Mouse (Mus musculus): ENCODE measurements around the gene Adsl. TPM values are rescaled to one million over a fixed set of nuclear protein-coding genes. Genes with fewer than 3 reads are reported as not detected.

The Adsl gene
- polyA plus RNA-seq, 1 experiment from 2014 or later: 101 TPM

DNA sequence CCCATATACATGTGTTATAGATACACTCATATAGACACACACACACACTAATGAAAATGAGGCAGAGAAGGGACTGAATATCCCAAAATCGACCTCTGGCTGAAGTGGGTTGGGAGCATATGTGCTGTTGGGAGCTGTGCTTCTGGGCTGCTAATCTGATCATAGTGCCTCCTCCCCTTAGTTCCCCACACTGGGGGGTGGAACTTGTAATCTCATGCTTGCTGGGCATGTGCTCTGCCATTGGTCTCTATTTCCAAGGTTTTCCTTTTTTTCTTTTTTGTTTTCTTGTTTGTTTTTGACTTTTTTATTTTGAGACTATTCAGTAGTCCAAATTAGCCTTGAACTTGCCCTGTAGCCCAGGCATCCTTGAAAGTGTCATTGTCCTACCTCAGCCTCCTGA is 40.0 kb downstream of the Adsl start:
- no peak for ATAC-seq
- Histone ChIP-seq H3K4me3 (replicated peaks) (no peak overlapping the region), H3K9ac (replicated peaks) (no peak overlapping the region), H3K9me3 (no peaks in the 10 kb centered on the region), H3K36me3 (no peaks in the 10 kb centered on the region), H3K4me2 (replicated peaks) (no peak overlapping the region), H3K27me3 (no peaks in the 10 kb centered on the region), H3K4me1 (replicated peaks) (no peaks in the 10 kb centered on the region), H3K27ac (no peak overlapping the region)
- WGBS: 38% methylated on average over 1 of the region's 1 CpGs

DNA sequence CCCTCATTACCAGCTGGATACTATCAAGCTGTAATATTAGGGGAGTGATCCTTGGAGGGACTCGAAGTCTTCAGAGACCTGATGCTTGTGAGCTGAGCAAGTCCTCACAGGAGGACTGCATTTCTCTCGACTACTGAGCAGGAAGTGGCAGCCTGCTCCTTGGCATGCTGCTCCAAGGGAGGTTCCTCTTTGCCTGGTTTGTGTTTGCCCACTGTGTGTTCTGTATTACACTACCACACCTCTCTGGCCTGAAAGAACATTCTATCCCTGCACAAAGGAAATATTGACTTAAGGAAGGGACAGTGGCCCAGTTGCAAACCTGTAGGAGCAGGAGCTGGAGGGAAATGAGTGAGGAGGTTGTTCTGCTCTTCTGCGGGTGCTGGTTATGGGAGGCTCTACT is 41.4 kb downstream of the Adsl start:
- Histone ChIP-seq H3K4me2 (replicated peaks) (no peak overlapping the region), H3K36me3 (no peaks in the 10 kb centered on the region), H3K9me3 (no peaks in the 10 kb centered on the region), H3K27me3 (no peaks in the 10 kb centered on the region), H3K27ac (no peak overlapping the region), H3K4me1 (replicated peaks) (no peaks in the 10 kb centered on the region), H3K4me3 (replicated peaks) (no peak overlapping the region), H3K9ac (replicated peaks) (no peak overlapping the region)
- ATAC-seq: no peak
- WGBS: 80% methylated on average over 3 of the region's 3 CpGs

DNA sequence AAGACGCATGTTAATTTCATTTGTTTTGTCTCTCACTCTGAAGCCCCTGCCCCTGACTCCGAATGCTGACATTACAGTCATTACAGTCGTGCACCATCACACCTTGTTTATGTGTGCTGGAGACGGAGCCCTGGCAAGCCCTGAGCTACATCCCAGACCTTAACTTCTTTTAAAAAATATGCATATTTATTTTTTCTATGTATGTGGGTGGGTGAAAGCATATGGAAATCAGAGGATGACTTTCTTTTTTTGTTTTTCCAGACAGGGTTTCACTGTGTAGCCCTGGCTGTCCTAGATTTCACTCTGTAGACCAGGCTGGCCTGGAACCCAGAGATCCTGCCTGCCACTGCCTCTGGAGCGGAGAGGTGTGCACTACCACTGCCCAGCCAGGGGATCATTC is 46.7 kb downstream of the Adsl start:
- no peak for ATAC-seq
- no peak overlapping the region for H3K4me3 ChIP-seq (replicated peaks)
- no peak overlapping the region for H3K27ac ChIP-seq
- no peaks in the 10 kb centered on the region for H3K4me1 ChIP-seq (replicated peaks)
- H3K9ac ChIP-seq (replicated peaks): no peak overlapping the region
- H3K4me2 ChIP-seq (replicated peaks): no peak overlapping the region
- no peaks in the 10 kb centered on the region for H3K27me3 ChIP-seq
- H3K36me3 ChIP-seq: no peaks in the 10 kb centered on the region
- 88% methylated on average over 5 of the region's 5 CpGs for WGBS
- H3K9me3 ChIP-seq: no peaks in the 10 kb centered on the region

DNA sequence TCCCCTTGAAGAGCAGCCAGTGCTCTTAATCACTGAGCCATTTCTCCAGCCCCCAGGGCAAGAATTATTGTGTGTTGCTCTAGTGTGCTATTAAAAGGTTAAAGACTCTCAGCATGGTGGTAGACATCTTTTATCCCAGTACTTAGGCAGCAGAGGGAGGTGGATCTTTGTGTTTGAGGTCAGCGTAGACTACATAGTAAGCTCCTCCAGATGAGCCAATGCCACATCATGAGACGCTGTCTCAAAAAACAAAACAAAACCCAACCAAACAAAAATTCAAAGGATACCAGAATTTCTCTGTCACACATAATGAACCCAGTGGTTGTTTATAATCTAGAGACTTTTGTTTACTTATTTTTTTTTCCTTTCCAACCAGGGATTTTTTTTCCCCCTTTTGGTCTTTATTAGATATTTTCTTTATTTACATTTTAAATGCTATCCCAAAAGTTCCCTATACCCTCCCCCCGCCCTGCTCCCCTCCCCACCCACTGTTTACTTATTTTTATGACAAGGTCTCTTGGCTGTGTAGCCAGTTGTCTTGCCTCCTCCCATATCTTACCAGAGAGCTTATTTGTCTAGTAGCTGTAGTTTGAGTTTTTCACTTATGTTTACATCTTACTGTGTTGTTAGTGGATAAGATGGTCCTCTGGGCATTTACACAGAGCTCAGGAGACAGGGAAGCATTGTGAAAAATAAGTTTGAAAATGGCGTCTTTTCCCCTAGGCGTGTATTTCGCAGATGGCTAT is 48.0 kb downstream of the Adsl start:
- no peak overlapping the region for H3K4me3 ChIP-seq (replicated peaks)
- whole genome bisulfite sequencing: 80% methylated on average over 6 of the region's 6 CpGs
- H3K4me1 ChIP-seq (replicated peaks): no peaks in the 10 kb centered on the region
- H3K4me2 ChIP-seq (replicated peaks): no peak overlapping the region
- H3K36me3 ChIP-seq: no peaks in the 10 kb centered on the region
- no peak overlapping the region for H3K9ac ChIP-seq (replicated peaks)
- H3K9me3 ChIP-seq: no peaks in the 10 kb centered on the region
- no peak overlapping the region for H3K27ac ChIP-seq
- H3K27me3 ChIP-seq: no peaks in the 10 kb centered on the region
- no peak for ATAC-seq

DNA sequence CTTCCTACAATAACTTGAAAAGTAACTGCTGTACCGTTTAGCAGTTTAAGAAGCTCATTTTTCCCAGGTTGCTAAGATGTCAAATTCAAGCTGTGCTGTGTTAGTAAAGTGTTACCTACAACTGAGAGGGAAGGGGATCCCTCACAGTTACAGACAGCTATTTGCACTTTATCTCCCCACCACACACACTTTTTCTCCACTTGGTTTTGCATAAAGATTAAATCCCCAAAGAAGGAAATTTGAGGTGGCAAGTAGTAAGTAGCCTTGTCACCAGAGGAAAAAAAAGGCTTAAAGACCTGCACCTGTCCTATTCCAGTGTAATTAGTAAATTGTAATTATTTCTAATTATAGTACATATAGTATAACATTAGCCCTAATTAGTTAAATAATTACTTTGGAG is 48.8 kb downstream of the Adsl start:
- no peak overlapping the region for H3K27ac ChIP-seq
- H3K36me3 ChIP-seq: no peaks in the 10 kb centered on the region
- H3K9ac ChIP-seq (replicated peaks): no peak overlapping the region
- no peak overlapping the region for H3K4me2 ChIP-seq (replicated peaks)
- H3K4me3 ChIP-seq (replicated peaks): no peak overlapping the region
- no peaks in the 10 kb centered on the region for H3K4me1 ChIP-seq (replicated peaks)
- no peaks in the 10 kb centered on the region for H3K9me3 ChIP-seq
- H3K27me3 ChIP-seq: no peaks in the 10 kb centered on the region
- WGBS: 71% methylated on average over 1 of the region's 1 CpGs
- no peak for ATAC-seq

DNA sequence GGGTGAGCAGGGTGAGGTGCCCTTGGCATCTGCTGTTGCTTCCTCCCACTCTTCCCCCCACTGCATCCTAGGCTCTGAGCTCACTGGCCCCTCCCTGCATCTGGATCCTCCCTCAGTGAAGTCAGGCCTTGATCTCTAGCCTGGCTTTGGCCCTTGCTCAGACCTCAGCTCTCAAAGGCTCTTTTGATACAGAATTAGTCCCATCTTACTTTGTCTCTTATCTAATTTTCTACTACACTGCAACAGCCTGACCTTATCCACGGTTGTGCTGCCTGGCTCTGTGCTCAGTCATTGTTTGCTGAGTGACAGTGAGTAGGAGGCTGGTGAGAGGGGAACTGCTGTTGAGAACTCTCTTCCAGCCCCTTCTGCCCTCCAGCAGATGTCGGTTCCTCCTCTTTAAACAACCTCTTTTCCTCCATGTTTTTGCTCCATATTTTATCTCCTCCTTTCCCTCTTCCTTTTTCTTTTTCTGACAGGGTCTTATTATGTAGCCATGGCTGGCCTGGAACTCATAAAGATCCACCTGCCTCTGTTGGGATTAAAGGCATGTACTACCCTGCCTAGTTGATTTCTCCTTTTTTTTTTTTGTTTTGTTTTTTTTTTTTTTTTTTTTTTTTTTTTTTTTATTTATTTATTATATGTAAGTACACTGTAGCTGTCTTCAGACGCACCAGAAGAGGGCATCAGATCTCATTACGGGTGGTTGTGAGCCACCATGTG is 52.3 kb downstream of the Adsl start:
- H3K4me2 ChIP-seq (replicated peaks): no peak overlapping the region
- 60% methylated on average over 3 of the region's 4 CpGs for WGBS
- H3K9ac ChIP-seq (replicated peaks): no peak overlapping the region
- peaks cover 15% of the 10 kb centered on the region for H3K36me3 ChIP-seq
- no peaks in the 10 kb centered on the region for H3K27me3 ChIP-seq
- H3K4me3 ChIP-seq (replicated peaks): no peak overlapping the region
- ATAC-seq: no peak
- H3K4me1 ChIP-seq (replicated peaks): no peaks in the 10 kb centered on the region
- no peak overlapping the region for H3K27ac ChIP-seq
- no peaks in the 10 kb centered on the region for H3K9me3 ChIP-seq

DNA sequence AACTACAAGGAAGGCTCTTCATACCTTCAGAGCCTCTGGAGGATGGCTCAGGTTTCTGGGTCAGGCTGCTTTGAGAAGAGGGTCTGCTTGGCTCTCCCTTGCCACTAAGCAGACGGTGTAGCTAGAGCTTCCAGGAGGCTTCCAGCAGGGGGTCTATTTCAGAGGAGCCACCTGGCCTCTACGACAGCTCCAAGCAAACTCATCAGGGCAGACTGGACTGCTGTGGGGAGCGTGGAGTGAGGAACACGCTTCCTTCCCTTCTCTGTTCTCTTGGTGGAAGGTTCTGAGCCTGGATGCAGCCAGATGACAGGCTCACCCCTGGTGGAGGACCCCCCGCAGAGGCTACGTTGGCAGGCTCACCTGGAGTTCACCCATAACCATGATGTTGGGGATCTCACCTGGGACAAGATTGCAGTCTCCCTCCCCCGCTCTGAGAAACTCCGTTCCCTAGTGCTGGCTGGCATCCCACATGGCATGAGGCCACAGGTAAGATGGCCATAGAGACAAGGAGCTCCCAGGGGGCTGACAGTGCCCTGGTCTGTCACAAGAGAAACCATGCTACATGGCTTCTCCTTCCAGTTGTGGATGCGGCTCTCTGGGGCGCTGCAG is 57.9 kb downstream of the Adsl start:
- ATAC-seq: no peak
- Histone ChIP-seq H3K9me3 (no peaks in the 10 kb centered on the region), H3K4me1 (replicated peaks) (no peaks in the 10 kb centered on the region), H3K36me3 (peaks cover 64% of the 10 kb centered on the region), H3K27me3 (no peaks in the 10 kb centered on the region), H3K27ac (no peak overlapping the region), H3K9ac (replicated peaks) (no peak overlapping the region), H3K4me3 (replicated peaks) (no peak overlapping the region), H3K4me2 (replicated peaks) (no peak overlapping the region)
- WGBS: 89% methylated on average over 10 of the region's 10 CpGs

DNA sequence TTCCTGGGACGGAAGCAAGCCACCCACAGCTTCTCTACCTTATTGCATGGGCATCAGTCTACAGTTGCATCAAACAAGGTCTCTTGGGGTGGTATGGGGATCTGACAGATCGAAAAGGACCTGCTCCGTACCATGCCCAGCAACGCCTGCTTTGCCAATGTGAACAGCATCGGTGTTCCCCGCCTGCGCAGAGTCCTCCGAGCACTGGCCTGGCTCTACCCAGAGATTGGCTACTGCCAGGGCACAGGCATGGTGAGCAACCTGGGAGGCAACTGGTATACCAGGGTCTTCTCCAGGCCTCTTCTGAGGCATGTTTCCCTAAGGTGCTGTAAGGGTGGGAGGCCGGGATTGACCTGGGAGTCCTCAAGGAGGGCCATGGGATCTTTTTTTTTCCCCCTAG is 59.0 kb downstream of the Adsl start:
- H3K4me3 ChIP-seq (replicated peaks): no peak overlapping the region
- H3K4me1 ChIP-seq (replicated peaks): no peaks in the 10 kb centered on the region
- no peaks in the 10 kb centered on the region for H3K27me3 ChIP-seq
- no peak overlapping the region for H3K9ac ChIP-seq (replicated peaks)
- H3K4me2 ChIP-seq (replicated peaks): no peak overlapping the region
- H3K27ac ChIP-seq: no peak overlapping the region
- no peak for ATAC-seq
- H3K36me3 ChIP-seq: peaks cover 75% of the 10 kb centered on the region
- WGBS: 94% methylated on average over 9 of the region's 9 CpGs
- no peaks in the 10 kb centered on the region for H3K9me3 ChIP-seq

DNA sequence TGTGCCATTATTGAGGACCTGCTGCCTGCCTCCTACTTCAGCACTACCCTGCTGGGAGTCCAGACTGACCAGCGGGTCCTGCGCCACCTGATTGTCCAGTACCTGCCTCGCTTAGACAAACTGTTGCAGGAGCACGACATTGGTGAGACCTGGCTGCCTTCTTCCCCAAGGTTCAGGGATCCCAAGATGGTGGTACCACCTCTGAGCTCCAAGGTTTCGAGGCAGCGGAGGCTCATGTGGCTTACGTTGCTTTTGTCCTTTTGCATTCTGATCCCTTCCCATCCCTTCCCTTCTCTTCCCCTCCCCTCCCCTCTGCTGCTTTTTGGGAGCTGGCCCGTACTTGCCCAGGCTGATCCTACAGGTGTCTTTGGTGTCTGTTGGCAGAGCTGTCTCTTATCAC is 59.6 kb downstream of the Adsl start:
- Histone ChIP-seq H3K27ac (no peak overlapping the region), H3K27me3 (no peaks in the 10 kb centered on the region), H3K4me2 (replicated peaks) (no peak overlapping the region), H3K4me3 (replicated peaks) (no peak overlapping the region), H3K36me3 (peaks cover 81% of the 10 kb centered on the region), H3K4me1 (replicated peaks) (no peaks in the 10 kb centered on the region), H3K9ac (replicated peaks) (no peak overlapping the region), H3K9me3 (no peaks in the 10 kb centered on the region)
- WGBS: 89% methylated on average over 8 of the region's 8 CpGs
- no peak for ATAC-seq

DNA sequence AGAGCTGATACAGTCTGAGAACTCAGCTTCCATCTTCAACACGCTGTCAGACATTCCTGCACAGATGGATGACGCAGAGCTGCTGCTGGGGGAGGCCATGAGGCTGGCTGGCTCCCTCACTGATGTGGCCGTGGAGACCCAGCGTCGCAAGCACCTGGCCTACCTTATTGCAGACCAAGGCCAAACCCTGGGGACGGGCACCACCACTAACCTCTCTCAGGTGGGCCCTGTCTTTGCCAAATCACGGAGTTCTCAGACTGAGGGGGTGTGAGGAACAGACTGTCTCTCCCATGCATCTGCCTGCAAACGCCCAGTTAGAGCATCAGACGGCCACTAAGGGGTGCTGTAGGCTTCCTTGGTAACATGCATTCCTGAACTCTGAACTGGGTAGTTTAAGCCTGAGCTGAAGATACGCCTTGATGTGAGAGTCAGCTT is 60.4 kb downstream of the Adsl start:
- no peak overlapping the region for H3K4me2 ChIP-seq (replicated peaks)
- H3K4me1 ChIP-seq (replicated peaks): no peaks in the 10 kb centered on the region
- no peak overlapping the region for H3K4me3 ChIP-seq (replicated peaks)
- no peak overlapping the region for H3K9ac ChIP-seq (replicated peaks)
- H3K36me3 ChIP-seq: peaks cover 82% of the 10 kb centered on the region
- no peaks in the 10 kb centered on the region for H3K27me3 ChIP-seq
- no peak overlapping the region for H3K27ac ChIP-seq
- 62% methylated on average over 10 of the region's 10 CpGs for WGBS
- ATAC-seq: no peak
- H3K9me3 ChIP-seq: no peaks in the 10 kb centered on the region

DNA sequence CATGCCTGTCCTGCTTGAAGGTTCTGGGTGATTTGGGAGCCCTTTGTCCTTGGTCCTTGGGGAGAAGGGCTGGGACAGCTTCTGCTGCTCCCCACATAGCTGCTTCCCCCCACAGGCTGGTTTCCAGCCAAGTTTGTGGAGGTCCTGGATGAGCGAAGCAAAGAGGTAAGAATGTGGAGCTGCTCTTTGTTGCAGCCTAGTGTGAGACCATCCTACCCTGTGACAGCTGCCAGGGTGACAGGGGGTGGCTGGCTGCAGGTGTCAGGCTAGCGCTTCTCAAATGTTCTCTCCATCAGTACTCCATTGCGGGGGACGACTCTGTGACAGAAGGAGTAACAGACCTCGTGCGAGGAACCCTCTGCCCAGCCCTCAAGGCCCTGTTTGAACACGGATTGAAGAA is 61.8 kb downstream of the Adsl start:
- Histone ChIP-seq H3K27me3 (no peaks in the 10 kb centered on the region), H3K9me3 (no peaks in the 10 kb centered on the region), H3K27ac (no peak overlapping the region), H3K9ac (replicated peaks) (no peak overlapping the region), H3K4me3 (replicated peaks) (no peak overlapping the region), H3K36me3 (peaks cover 91% of the 10 kb centered on the region), H3K4me2 (replicated peaks) (no peak overlapping the region), H3K4me1 (replicated peaks) (no peaks in the 10 kb centered on the region)
- ATAC-seq: no peak
- 93% methylated on average over 7 of the region's 7 CpGs for WGBS

DNA sequence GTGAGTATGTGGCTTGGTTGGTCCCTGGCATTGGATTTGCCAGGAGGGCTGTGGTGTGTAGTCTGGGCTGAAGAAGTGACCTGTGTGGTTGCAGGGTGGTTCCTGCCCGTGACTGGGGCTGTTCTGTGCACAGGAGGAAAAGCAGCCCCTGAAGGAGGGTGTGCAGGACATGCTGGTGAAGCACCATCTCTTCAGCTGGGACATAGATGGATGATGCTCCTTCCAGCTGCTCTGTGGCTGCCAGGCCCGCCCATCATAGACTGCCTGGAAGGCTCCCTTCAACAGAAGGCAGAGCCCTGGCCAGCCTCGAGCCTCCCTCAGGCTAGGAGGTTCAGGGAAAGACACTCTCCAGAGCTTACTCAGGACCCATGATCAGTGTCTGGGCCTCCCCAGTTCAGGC is 63.2 kb downstream of the Adsl start:
- no peak overlapping the region for H3K27ac ChIP-seq
- H3K9me3 ChIP-seq: no peaks in the 10 kb centered on the region
- no peaks in the 10 kb centered on the region for H3K4me1 ChIP-seq (replicated peaks)
- H3K9ac ChIP-seq (replicated peaks): no peak overlapping the region
- 81% methylated on average over 3 of the region's 3 CpGs for WGBS
- ATAC-seq: no peak
- no peaks in the 10 kb centered on the region for H3K27me3 ChIP-seq
- peaks cover 95% of the 10 kb centered on the region for H3K36me3 ChIP-seq
- H3K4me2 ChIP-seq (replicated peaks): no peak overlapping the region
- H3K4me3 ChIP-seq (replicated peaks): no peak overlapping the region
